Mouse (Mus musculus): ENCODE measurements around the gene Lrrk2. TPM values are rescaled to one million over a fixed set of nuclear protein-coding genes. Genes with fewer than 3 reads are reported as not detected.

Gene Lrrk2
- polyA plus RNA-seq, 1 experiment: 1.4 TPM

- WGBS: 84% methylated on average over 16 of the region's 16 CpGs
- no peak overlapping the region for H3K4me3 ChIP-seq (ENCODE audit: control insufficient read depth, insufficient read depth, low read length)
- H3K27me3 ChIP-seq (ENCODE audit: control insufficient read depth, insufficient read depth, low read length): no peaks in the 10 kb centered on the region
- H3K4me1 ChIP-seq (replicated peaks; ENCODE audit: control insufficient read depth, insufficient read depth, low read length): no peaks in the 10 kb centered on the region
- H3K27ac ChIP-seq (ENCODE audit: control insufficient read depth, insufficient read depth, low read length): no peak overlapping the region
- H3K36me3 ChIP-seq (ENCODE audit: control insufficient read depth, insufficient read depth, low read length): no peaks in the 10 kb centered on the region
- no peak for DNase-seq
- TF ChIP-seq POLR2A (IDR thresholded peaks at IDR 0.05; ENCODE audit: control insufficient read depth, extremely low read depth, insufficient read depth, low read length, poor library complexity) (no peak), CTCF (IDR thresholded peaks at IDR 0.05; ENCODE audit: borderline replicate concordance, control insufficient read depth, extremely low read depth, insufficient read depth, low read length, poor library complexity) (no peak)
Observed at GRCm38 (mm10) chr15:91755756-91756155, 82.8 kb downstream of the Lrrk2 start.

- H3K27ac ChIP-seq (ENCODE audit: control insufficient read depth, insufficient read depth, low read length): no peak overlapping the region
- no peak for DNase-seq
- H3K27me3 ChIP-seq (ENCODE audit: control insufficient read depth, insufficient read depth, low read length): no peaks in the 10 kb centered on the region
- H3K4me3 ChIP-seq (ENCODE audit: control insufficient read depth, insufficient read depth, low read length): no peak overlapping the region
- TF ChIP-seq POLR2A (IDR thresholded peaks at IDR 0.05; ENCODE audit: control insufficient read depth, extremely low read depth, insufficient read depth, low read length, poor library complexity): no peak
- no peak for TF ChIP-seq CTCF (IDR thresholded peaks at IDR 0.05; ENCODE audit: borderline replicate concordance, control insufficient read depth, extremely low read depth, insufficient read depth, low read length, poor library complexity)
- 87% methylated on average over 4 of the region's 4 CpGs for WGBS
- H3K4me1 ChIP-seq (replicated peaks; ENCODE audit: control insufficient read depth, insufficient read depth, low read length): no peaks in the 10 kb centered on the region
- no peaks in the 10 kb centered on the region for H3K36me3 ChIP-seq (ENCODE audit: control insufficient read depth, insufficient read depth, low read length)
Observed at GRCm38 (mm10) chr15:91772041-91772440, 99.1 kb downstream of the Lrrk2 start.

GRCm38 (mm10) chr15:91779166-91779565 lies 106.2 kb downstream of the Lrrk2 start:
- DNase-seq: no peak
- Histone ChIP-seq H3K36me3 (ENCODE audit: control insufficient read depth, insufficient read depth, low read length) (no peaks in the 10 kb centered on the region), H3K27me3 (ENCODE audit: control insufficient read depth, insufficient read depth, low read length) (no peaks in the 10 kb centered on the region), H3K4me1 (replicated peaks; ENCODE audit: control insufficient read depth, insufficient read depth, low read length) (no peaks in the 10 kb centered on the region), H3K27ac (ENCODE audit: control insufficient read depth, insufficient read depth, low read length) (no peak overlapping the region), H3K4me3 (ENCODE audit: control insufficient read depth, insufficient read depth, low read length) (no peak overlapping the region)
- WGBS: 95% methylated on average over 9 of the region's 9 CpGs
- TF ChIP-seq POLR2A (IDR thresholded peaks at IDR 0.05; ENCODE audit: control insufficient read depth, extremely low read depth, insufficient read depth, low read length, poor library complexity) (no peak), CTCF (IDR thresholded peaks at IDR 0.05; ENCODE audit: borderline replicate concordance, control insufficient read depth, extremely low read depth, insufficient read depth, low read length, poor library complexity) (no peak)

GRCm38 (mm10) chr15:91781172-91781571 lies 108.2 kb downstream of the Lrrk2 start:
- TF ChIP-seq CTCF (IDR thresholded peaks at IDR 0.05; ENCODE audit: borderline replicate concordance, control insufficient read depth, extremely low read depth, insufficient read depth, low read length, poor library complexity) (no peak), POLR2A (IDR thresholded peaks at IDR 0.05; ENCODE audit: control insufficient read depth, extremely low read depth, insufficient read depth, low read length, poor library complexity) (no peak)
- Histone ChIP-seq H3K4me3 (ENCODE audit: control insufficient read depth, insufficient read depth, low read length) (no peak overlapping the region), H3K36me3 (ENCODE audit: control insufficient read depth, insufficient read depth, low read length) (no peaks in the 10 kb centered on the region), H3K27me3 (ENCODE audit: control insufficient read depth, insufficient read depth, low read length) (no peaks in the 10 kb centered on the region), H3K27ac (ENCODE audit: control insufficient read depth, insufficient read depth, low read length) (no peak overlapping the region), H3K4me1 (replicated peaks; ENCODE audit: control insufficient read depth, insufficient read depth, low read length) (no peaks in the 10 kb centered on the region)
- WGBS: 49% methylated on average over 6 of the region's 6 CpGs
- peak; percentile 20 for DNase-seq

- no peak overlapping the region for H3K4me3 ChIP-seq (ENCODE audit: control insufficient read depth, insufficient read depth, low read length)
Observed at GRCm38 (mm10) chr15:91788338-91788737, 115.4 kb downstream of the Lrrk2 start.

GRCm38 (mm10) chr15:91806463-91806862 lies 133.5 kb downstream of the Lrrk2 start:
- Histone ChIP-seq H3K27ac (ENCODE audit: control insufficient read depth, insufficient read depth, low read length) (no peak overlapping the region), H3K4me1 (replicated peaks; ENCODE audit: control insufficient read depth, insufficient read depth, low read length) (no peaks in the 10 kb centered on the region), H3K36me3 (ENCODE audit: control insufficient read depth, insufficient read depth, low read length) (no peaks in the 10 kb centered on the region), H3K27me3 (ENCODE audit: control insufficient read depth, insufficient read depth, low read length) (no peaks in the 10 kb centered on the region), H3K4me3 (ENCODE audit: control insufficient read depth, insufficient read depth, low read length) (no peak overlapping the region)
- TF ChIP-seq CTCF (IDR thresholded peaks at IDR 0.05; ENCODE audit: borderline replicate concordance, control insufficient read depth, extremely low read depth, insufficient read depth, low read length, poor library complexity) (no peak), POLR2A (IDR thresholded peaks at IDR 0.05; ENCODE audit: control insufficient read depth, extremely low read depth, insufficient read depth, low read length, poor library complexity) (no peak)
- 95% methylated on average over 4 of the region's 4 CpGs for WGBS
- no peak for DNase-seq

More at GRCm38 (mm10) chr15:91788338-91788737, 115.4 kb downstream of the Lrrk2 start:
- DNase-seq: no peak
- Histone ChIP-seq H3K27me3 (ENCODE audit: control insufficient read depth, insufficient read depth, low read length) (no peaks in the 10 kb centered on the region), H3K27ac (ENCODE audit: control insufficient read depth, insufficient read depth, low read length) (no peak overlapping the region), H3K4me1 (replicated peaks; ENCODE audit: control insufficient read depth, insufficient read depth, low read length) (no peaks in the 10 kb centered on the region), H3K36me3 (ENCODE audit: control insufficient read depth, insufficient read depth, low read length) (no peaks in the 10 kb centered on the region)
- TF ChIP-seq POLR2A (IDR thresholded peaks at IDR 0.05; ENCODE audit: control insufficient read depth, extremely low read depth, insufficient read depth, low read length, poor library complexity) (no peak), CTCF (IDR thresholded peaks at IDR 0.05; ENCODE audit: borderline replicate concordance, control insufficient read depth, extremely low read depth, insufficient read depth, low read length, poor library complexity) (no peak)
- 98% methylated on average over 11 of the region's 11 CpGs for WGBS

- TF ChIP-seq POLR2A (IDR thresholded peaks at IDR 0.05; ENCODE audit: control insufficient read depth, extremely low read depth, insufficient read depth, low read length, poor library complexity) (no peak), CTCF (IDR thresholded peaks at IDR 0.05; ENCODE audit: borderline replicate concordance, control insufficient read depth, extremely low read depth, insufficient read depth, low read length, poor library complexity) (no peak)
- DNase-seq: no peak
- H3K4me3 ChIP-seq (ENCODE audit: control insufficient read depth, insufficient read depth, low read length): no peak overlapping the region
- H3K27ac ChIP-seq (ENCODE audit: control insufficient read depth, insufficient read depth, low read length): no peak overlapping the region
- 72% methylated on average over 6 of the region's 6 CpGs for WGBS
- H3K36me3 ChIP-seq (ENCODE audit: control insufficient read depth, insufficient read depth, low read length): no peaks in the 10 kb centered on the region
- H3K27me3 ChIP-seq (ENCODE audit: control insufficient read depth, insufficient read depth, low read length): no peaks in the 10 kb centered on the region
- H3K4me1 ChIP-seq (replicated peaks; ENCODE audit: control insufficient read depth, insufficient read depth, low read length): no peaks in the 10 kb centered on the region
Observed at GRCm38 (mm10) chr15:91835319-91835718, 162.3 kb downstream of the Lrrk2 start.

Measured in thymus, adult 2 months (tissue).